Comparison of ENCODE assay signal across 8 mouse cellular contexts in the genomic region with DNA sequence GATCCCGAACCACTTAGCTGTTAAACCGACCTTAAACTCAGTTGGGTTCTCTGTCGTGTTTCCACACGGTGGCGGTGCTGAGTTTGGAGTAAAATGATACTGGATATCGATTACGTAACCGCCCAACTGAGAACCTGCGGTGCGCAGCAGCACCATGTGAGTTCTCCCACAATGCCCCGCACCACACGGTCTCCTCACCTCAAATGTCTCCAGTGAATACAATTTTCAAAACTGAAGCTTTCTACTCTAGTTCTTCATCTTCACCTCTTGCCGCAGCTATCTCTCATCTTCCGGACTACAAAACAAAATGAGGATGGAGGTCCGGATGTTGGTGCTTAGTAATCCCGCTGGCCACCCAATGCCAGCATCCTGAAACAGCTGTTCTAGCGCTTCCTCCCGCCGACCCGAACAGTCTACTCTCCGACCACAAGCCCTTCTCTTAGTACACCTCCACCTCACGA. TPM values are rescaled to one million over a fixed set of nuclear protein-coding genes. Genes with fewer than 3 reads are reported as not detected.
DNase-seq lines count a peak whose midpoint lies in the region; ATAC-seq lines count a peak whose summit lies in the region.

No protein-coding gene starts in this region.

- WGBS in hindbrain, embryonic 14.5 days, result 2% methylated on average over 22 of the region's 22 CpGs

- peak; percentile 77 for ATAC-seq in hindbrain, embryonic 14.5 days (ENCODE audit: low FRiP score)

- H3K4me3 ChIP-seq in hindbrain, embryonic 14.5 days (replicated peaks; ENCODE audit: low read length), result peak overlapping the region; percentile 40

- no peaks in the 10 kb centered on the region for H3K4me1 ChIP-seq in hindbrain, embryonic 14.5 days (replicated peaks; ENCODE audit: control insufficient read depth, insufficient read depth, low read length)

- H3K27ac ChIP-seq in hindbrain, embryonic 14.5 days, result 0 out of 2 replicates have a peak overlapping the region, but pooled peaks have one; percentile 11

- H3K36me3 ChIP-seq in hindbrain, embryonic 14.5 days (replicated peaks; ENCODE audit: control insufficient read depth, insufficient read depth), result no peaks in the 10 kb centered on the region

- peak overlapping the region; percentile 65 for H3K9ac ChIP-seq in hindbrain, embryonic 14.5 days

- H3K4me2 ChIP-seq in hindbrain, embryonic 14.5 days (replicated peaks), result peak overlapping the region; percentile 69

- no peaks in the 10 kb centered on the region; the same call in 1 of the 2 replicates for H3K27me3 ChIP-seq in hindbrain, embryonic 14.5 days (ENCODE audit: control insufficient read depth, insufficient read depth, low read length)

- DNase-seq in T-cell, adult 2 months (ENCODE audit: low spot score), result peak; percentile 84
- peak; percentile 89 to 94 for DNase-seq in cerebellum, postnatal 25 days
- DNase-seq in frontal cortex, postnatal 25 days (ENCODE audit: low spot score in 2 of 2), result peak; percentile 86 to 88
- DNase-seq in hindbrain, embryonic 14.5 days (ENCODE audit: low spot score), result peak; percentile 94
- peak; percentile 63 to 92 for DNase-seq in layer of hippocampus, postnatal 25 days (ENCODE audit: extremely low spot score in 1 of 2, low spot score in 1 of 2)
- DNase-seq in lung, postnatal 14 days, result peak; percentile 89
- DNase-seq in retina, adult 2 months (ENCODE audit: low read depth, low spot score), result peak; percentile 65
- DNase-seq in thymus, postnatal 25 days, result peak; percentile 77

- no peaks in the 10 kb centered on the region for H3K9me3 ChIP-seq in hindbrain, embryonic 14.5 days (ENCODE audit: control insufficient read depth, low read length)

RNA-seq across cellular contexts. Expression of gene Snrpf, which starts 4.5 kb away (rescaled TPM):
- 63.5 and 72.6 TPM in 2 replicates for polyA plus RNA-seq in hindbrain, embryonic 14.5 days (2014; fragmentation: Nextera tagmentation; extraction: Ambion mirVana)
- 10 to 100 TPM; 10.6 to 12.6 TPM for total RNA-seq in layer of hippocampus, postnatal 25 days (2021)

RNA-seq across cellular contexts. Expression of gene Ntn4, which starts 46.4 kb away (rescaled TPM):
- 0.70 and 0.76 TPM in 2 replicates for polyA plus RNA-seq in hindbrain, embryonic 14.5 days (2014; fragmentation: Nextera tagmentation; extraction: Ambion mirVana)
- 1 to 10 TPM; 6.1 to 6.2 TPM for total RNA-seq in layer of hippocampus, postnatal 25 days (2021)

RNA-seq across cellular contexts. Expression of gene Ccdc38, which starts 53.6 kb away (rescaled TPM):
- 0.25 and 0.51 TPM in 2 replicates for polyA plus RNA-seq in hindbrain, embryonic 14.5 days (2014; fragmentation: Nextera tagmentation; extraction: Ambion mirVana)
- not detected for total RNA-seq in layer of hippocampus, postnatal 25 days (2021)

RNA-seq across cellular contexts. Expression of gene Amdhd1, which starts 54.2 kb away (rescaled TPM):
- polyA plus RNA-seq in hindbrain, embryonic 14.5 days (2014; fragmentation: Nextera tagmentation; extraction: Ambion mirVana), result 0.08 and 0.20 TPM in 2 replicates
- under 1 TPM; 0.32 to 0.40 TPM for total RNA-seq in layer of hippocampus, postnatal 25 days (2021)

Comparison
In these comparisons a context has a peak if more than half of its experiments do, and no peak if none do; other contexts are left out.
1. Peak in every context shown above with its lines: DNase-seq, ATAC-seq, H3K4me3 ChIP-seq and H3K27ac ChIP-seq.